Mouse (Mus musculus): ENCODE data around the gene Wdr66.
A peak's percentile ranks its signal among the peaks of the same experiment; 100 is the strongest.

The Wdr66 gene

GRCm38 (mm10) chr5:123364302-123364971, 112.5 kb downstream of the Wdr66 start:
- peak; percentile 79 to 91 for DNase-seq

DNA sequence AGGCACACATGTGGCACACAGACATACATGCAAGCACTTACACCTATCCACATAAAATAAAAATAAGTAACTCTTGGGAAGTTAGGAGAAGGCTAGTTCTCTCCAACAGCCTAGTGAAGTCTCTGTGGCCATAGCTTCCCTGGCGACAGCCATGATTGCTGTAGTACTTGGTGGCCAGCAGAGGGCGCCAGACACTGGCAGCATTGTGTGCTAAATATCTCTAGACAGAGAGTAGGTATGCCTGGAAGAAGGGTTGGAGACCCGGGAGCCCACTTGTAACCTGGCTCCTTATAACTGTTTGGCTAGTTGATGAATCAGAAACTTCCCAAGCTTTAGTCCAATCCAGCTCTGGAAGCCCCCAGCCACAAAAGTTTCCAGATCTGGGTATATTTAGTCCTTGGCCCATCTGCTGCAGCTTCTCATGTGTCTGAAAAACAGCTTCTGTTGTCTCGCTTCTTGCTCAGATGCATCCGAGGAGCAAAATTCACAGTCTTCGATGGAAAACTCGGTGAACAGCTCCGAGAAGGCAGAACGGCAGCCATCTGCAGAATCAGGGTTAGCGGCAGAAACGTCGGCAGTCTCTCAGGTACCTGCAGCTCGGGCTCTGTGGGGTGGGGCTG, 117.1 kb downstream of the Wdr66 start:
- DNase-seq, result peak in 1 of 2 experiments; percentile 76

DNA sequence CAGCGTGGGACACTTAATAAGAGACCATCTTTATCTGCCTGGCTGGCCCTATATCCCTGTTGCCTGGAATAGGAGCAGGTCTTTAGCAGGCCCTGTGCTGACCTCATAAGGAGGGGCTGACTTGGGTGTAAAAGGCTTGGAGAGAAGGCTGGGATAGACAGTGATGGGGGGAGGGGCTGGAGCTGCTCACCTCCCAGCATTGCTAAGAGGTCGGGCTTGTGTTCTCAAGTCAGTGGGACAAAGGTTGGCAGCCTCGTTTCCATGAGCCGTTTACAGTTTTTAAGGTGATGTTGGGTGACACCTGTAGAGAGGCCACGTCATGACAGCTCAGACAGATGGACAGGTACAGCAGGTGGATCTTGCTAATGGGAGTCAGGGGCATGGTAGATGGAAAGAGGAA, 118.1 kb downstream of the Wdr66 start:
- peak; percentile 60 to 68 for DNase-seq

DNA sequence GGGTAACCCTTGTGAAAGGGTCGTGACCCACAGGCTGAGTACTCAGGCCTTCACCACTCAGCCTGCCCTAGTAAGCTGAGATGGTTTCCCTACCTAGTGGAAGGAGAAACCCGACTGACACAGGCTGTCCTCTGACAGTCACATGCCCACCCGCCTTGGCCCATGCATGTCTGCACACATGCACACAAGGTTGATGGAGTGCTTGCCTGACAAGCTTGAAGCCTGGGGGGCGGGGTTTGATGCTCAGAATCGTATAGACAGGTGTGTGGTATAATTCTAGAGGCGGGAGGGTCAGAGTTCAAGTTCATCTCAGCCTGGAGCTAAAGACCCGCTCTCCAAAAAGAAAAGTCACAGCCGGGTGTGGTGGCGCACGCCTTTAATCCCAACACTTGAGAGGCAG, 123.4 kb downstream of the Wdr66 start:
- no peak for DNase-seq

- DNase-seq, result peak; percentile 34 to 57
These were observed 124.0 kb downstream of the Wdr66 start for GRCm38 (mm10) chr5:123375793-123376452.

GRCm38 (mm10) chr5:123376569-123376968, 124.7 kb downstream of the Wdr66 start:
- peak; percentile 92 to 94 for DNase-seq

Measured in kidney, postnatal 36 days (tissue).